Mouse (Mus musculus) 3T3-L1 (cell line): ENCODE measurements at regions not wholly inside any gene's neighbourhood (a gene's known extent, or its start where the extent isn't known, plus 50 kb on each side); places are given as distances from the start of the nearest gene placed in this dataset.
A peak's percentile ranks its signal among the peaks of the same experiment; 100 is the strongest.
"Not testable (repeated sequence)": the region's sequence is repeated elsewhere in the genome, so short reads cannot be mapped to it uniquely, and the experiment has no call there.

ENCODE experiments used
- DNase-seq: peaks from one replicate; pipeline ENCODE4 v3.0.0-alpha.2; 2015; ENCODE audit warnings: low read depth, low spot score

GRCm38 (mm10) chr2:171593884-171594283 is 449.4 kb downstream of the Cbln4 start:
- no peak for DNase-seq

GRCm38 (mm10) chr2:171592315-171592714 is 451.0 kb downstream of the Cbln4 start:
- no peak for DNase-seq

- no peak for DNase-seq
Measured at GRCm38 (mm10) chr2:171588158-171588557, 455.1 kb downstream of the Cbln4 start.

GRCm38 (mm10) chr2:171587635-171588034 is 455.6 kb downstream of the Cbln4 start:
- no peak for DNase-seq

- no peak for DNase-seq
Measured at GRCm38 (mm10) chr2:171586853-171587220, 456.4 kb downstream of the Cbln4 start.

- DNase-seq, result no peak
Measured at GRCm38 (mm10) chr2:171586217-171586852, 456.9 kb downstream of the Cbln4 start.

- no peak for DNase-seq
Measured at GRCm38 (mm10) chr2:171574360-171574759, 468.9 kb downstream of the Cbln4 start.

GRCm38 (mm10) chr2:171562656-171563055 is 480.6 kb downstream of the Cbln4 start:
- DNase-seq, result no peak

GRCm38 (mm10) chr2:171542768-171543167 is 500.5 kb downstream of the Cbln4 start:
- DNase-seq, result not testable (repeated sequence)

GRCm38 (mm10) chr2:171514876-171515275 is 528.4 kb downstream of the Cbln4 start:
- no peak for DNase-seq

- DNase-seq, result no peak
Measured at GRCm38 (mm10) chr2:171496620-171497019, 546.6 kb downstream of the Cbln4 start.

- no peak for DNase-seq
Measured at GRCm38 (mm10) chr2:171493741-171494140, 549.5 kb downstream of the Cbln4 start.

GRCm38 (mm10) chr2:171487284-171487683 is 556.0 kb downstream of the Cbln4 start:
- DNase-seq, result no peak

- no peak for DNase-seq
Measured at GRCm38 (mm10) chr2:171453241-171453640, 590.0 kb downstream of the Cbln4 start.

GRCm38 (mm10) chr2:171406057-171406456 is 637.2 kb downstream of the Cbln4 start:
- DNase-seq, result no peak

GRCm38 (mm10) chr2:171388936-171389335 is 654.3 kb downstream of the Cbln4 start:
- no peak for DNase-seq

- no peak for DNase-seq
Measured at GRCm38 (mm10) chr2:171373457-171373856, 641.9 kb downstream of the Dok5 start.

- no peak for DNase-seq
Measured at GRCm38 (mm10) chr2:171373016-171373415, 641.4 kb downstream of the Dok5 start.

- no peak for DNase-seq
Measured at GRCm38 (mm10) chr2:171371751-171372150, 640.1 kb downstream of the Dok5 start.

- DNase-seq, result no peak
Measured at GRCm38 (mm10) chr2:171365553-171365952, 633.9 kb downstream of the Dok5 start.

GRCm38 (mm10) chr2:171364621-171365020 is 633.0 kb downstream of the Dok5 start:
- peak; percentile 4 for DNase-seq

GRCm38 (mm10) chr2:171363381-171363780 is 631.8 kb downstream of the Dok5 start:
- DNase-seq, result no peak

- DNase-seq, result no peak
Measured at GRCm38 (mm10) chr2:171358071-171358760, 626.6 kb downstream of the Dok5 start.
